Mouse (Mus musculus) layer of hippocampus, adult 9-10 months (tissue): ENCODE measurements at regions not wholly inside any gene's neighbourhood (a gene's known extent, or its start where the extent isn't known, plus 50 kb on each side); places are given as distances from the start of the nearest gene placed in this dataset.
A peak's percentile ranks its signal among the peaks of the same experiment; 100 is the strongest.

Experiments
- DNase-seq: peaks from one replicate; pipeline ENCODE4 v3.0.0; 2022; ENCODE audit warnings: low spot score

DNA sequence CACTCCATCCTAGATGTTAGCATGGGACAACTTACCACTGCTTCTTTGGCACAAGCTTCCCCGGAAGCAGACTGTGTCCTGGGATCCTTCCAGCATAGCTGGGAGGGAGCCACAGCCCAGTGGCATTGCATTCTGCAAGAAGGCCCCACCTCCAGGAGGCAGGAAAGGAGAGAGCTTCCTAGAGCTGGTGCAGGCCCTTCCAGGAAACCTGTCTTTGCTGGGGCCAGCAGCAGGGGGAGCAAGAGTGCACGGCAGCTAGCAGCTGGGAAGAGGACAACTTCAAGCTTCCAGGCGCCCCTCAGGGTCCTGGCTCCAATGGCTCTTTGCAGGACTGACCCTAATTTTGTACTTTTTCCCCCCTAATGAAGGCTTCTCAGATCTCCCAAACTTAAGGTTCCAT lies 115.4 kb upstream of the Sorcs3 start:
- DNase-seq = no peak

DNA sequence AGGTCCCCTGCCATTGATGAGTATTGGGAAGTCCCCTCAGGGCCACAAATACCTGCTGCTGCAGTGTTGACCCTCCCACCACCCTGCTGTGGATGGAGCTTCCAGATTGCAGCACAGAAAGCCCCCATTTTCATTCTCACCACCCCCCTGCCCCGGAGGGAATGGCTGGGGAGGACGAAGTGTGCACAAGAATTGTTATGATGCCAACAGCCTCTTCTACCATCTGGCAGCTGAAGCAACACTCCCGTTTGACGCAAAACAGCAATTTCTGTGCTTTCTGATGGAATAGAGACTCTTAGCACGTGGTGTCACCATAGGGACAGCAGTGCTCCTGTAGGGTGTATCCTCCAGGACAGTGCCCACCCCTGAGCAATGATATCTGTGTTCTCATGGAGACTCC lies 108.5 kb upstream of the Sorcs3 start:
- DNase-seq = peak; percentile 33

DNA sequence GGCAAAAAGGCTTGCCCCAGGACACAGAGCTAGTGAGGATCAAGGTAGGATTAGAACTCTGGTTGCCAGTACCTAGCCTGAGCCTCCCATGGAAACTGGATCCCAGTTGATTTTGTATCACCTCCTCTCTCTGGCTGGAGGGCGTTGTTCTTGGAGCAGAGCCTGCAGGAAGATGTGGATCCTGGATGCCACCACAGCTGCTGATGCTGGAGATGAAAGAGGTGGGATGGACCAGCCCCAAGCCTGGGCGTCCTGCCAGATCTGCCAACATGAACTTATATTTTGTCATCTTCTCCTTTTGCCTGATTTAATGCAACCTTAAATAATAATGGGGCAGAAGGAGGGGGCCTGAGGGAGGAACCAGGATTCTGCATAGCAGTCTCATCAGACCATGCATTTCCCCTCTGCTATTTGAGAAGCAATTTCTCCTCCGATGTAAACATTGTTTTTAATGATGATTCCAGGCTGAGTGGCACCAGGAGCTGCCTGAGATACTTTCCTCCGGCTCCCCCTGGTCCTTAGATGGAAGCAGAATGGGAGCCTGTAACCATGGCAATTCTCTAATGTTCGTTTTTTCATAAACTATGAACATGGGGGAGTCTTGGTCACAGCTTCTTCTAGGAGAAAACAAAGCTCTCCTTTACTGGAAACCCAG lies 107.8 kb upstream of the Sorcs3 start:
- no peak for DNase-seq

DNA sequence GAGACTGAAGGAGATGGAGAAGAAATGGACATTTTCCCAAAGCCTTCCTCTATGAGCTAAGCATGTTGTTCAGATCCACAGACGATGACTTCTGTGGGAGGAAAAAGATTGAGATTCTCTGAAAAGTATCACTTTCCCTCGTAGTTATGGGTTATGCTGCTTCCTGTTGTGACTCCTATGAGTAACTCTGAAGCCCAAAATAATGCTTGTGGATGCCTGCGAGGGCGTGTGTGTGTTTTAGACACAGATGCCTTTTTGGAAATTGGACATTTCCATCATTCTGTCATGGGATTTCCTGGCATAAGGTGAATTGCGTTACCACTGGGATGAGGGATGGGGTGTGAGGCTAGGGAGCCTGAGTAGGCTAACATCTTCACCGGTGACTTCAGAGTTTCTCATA lies 104.8 kb upstream of the Sorcs3 start:
- DNase-seq = no peak

DNA sequence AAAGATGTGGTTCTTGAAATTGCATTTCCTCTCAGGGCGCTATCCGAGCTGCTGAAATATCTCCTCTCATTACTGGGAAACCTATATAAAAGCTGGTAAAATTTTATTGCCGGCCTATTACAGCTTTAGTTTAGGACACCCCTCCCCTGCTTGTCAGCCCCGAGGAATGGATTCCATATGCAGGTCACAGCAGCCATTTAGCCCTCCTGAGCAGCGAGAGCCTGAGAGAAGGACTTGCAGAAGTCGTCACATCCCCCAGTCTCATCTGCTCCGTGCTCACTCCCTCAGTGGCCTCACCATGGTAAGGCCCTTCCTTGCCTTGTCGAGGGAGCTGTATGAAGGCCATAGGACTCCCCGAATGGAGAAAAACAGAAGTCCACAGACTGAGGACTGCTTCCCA lies 90.7 kb upstream of the Sorcs3 start:
- DNase-seq = no peak

DNA sequence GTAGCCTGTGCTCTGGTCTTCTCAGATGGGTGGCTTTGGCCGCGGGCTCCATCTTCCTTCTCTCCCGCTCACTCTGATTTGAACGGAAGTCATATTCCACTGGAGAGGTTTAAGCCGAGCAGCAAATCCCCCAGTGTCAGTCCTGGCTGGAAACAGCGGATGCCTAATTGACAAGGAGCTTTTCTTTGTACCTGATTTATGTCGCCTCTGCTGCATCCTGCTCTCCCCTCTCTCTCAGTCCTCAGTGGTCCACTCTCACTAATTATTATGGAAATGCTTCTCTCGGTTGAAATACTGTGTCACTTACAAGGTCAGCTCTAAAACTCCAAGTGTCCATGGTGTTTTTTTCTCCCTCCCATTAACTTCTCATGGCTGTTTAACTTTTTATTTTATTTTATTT lies 90.1 kb upstream of the Sorcs3 start:
- no peak for DNase-seq

DNA sequence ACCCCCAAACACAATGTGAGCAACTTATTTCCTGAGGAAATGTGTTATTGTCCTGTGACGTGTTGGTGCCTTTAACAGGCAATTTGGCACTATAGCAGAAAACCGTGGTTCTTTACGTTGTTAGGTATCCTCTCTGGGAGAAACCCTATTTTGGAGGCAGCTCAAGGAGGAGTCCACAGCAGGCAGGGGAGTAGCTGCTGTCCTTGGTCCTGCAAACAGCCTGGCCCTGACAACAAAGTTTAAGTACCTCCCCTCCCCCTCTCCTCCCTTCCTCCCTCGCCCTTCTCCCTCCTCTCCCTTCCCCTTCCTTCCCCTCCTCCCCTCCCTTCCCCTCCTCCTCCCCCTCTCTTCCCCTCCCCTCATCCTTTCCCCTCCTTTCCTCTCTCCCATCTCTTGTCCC lies 89.1 kb upstream of the Sorcs3 start:
- DNase-seq = no peak

DNA sequence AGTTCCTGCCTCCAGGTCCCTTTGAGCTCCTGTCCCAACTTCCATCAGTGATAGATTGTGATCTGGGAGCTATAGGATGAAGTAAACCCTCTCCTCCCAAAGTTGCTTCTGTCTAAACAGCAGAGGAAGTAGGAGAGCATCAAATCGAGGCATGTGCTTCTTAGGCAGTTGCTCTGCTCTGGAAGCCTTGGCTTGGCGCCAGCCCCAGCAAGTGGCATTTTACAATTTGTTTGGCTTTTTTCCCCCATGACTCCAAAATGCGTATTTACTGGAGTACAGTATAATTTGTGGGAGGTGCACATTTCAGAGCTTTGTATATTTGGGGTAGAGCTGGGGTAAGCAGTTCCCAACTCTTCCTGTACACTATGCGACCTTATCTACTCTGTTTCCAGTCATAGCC lies 88.2 kb upstream of the Sorcs3 start:
- no peak for DNase-seq

DNA sequence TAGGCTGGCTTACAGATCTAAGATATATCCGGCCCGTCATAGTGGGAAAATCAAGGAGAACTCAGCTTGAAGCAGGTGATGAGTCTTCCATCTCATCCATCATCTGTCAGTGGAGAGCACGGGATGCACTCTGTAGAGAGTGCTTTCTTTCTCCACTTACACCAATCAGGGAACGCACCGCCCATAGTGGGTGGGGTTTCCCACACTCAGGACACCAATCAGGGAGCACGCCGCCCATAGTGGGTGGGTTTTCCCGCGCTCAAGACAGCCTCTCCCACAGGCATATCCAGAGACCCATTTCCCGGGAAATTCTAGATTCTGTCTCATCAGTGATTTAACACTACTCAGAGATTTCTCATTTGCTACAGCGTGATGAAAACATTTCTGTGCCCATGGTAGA lies 83.5 kb upstream of the Sorcs3 start:
- no peak for DNase-seq

DNA sequence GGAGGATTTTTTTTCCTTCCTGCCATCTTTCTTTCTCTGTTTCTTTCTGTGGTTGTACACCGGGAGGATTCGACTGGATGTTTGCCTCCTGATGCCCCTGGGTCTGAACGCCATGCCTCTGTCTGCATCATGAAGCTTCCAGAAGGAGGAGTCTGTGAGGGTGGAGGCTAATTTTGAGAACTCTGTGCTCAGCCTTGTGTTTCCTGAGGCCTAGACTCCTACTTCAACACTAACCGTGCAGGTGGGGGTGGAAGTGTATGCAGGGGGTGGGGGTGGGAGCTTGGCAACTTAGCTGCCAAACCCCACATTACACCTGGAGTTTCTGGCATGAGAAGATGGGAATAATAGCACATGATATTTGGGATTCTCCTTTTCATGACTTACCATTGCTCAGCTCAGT lies 82.0 kb upstream of the Sorcs3 start:
- no peak for DNase-seq

DNA sequence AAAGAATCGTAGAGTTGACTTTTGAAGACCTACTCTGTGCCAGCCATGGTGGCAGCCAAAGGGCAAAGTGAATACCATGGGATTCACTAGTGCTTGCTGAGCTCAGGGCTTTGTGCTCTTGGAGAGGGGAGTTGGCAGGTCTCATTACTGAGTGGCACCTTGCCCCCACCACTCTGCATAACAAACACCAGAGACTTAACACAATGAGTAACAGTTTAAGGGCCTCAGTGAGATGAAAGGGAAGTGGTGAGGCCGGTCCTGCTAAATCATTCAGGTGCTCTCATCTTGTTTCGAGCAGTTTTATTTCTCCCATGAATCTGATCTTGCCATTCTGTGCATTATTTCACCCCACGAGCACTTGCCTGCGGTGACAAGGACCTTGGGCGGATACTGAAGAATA lies 80.1 kb upstream of the Sorcs3 start:
- DNase-seq = no peak

DNA sequence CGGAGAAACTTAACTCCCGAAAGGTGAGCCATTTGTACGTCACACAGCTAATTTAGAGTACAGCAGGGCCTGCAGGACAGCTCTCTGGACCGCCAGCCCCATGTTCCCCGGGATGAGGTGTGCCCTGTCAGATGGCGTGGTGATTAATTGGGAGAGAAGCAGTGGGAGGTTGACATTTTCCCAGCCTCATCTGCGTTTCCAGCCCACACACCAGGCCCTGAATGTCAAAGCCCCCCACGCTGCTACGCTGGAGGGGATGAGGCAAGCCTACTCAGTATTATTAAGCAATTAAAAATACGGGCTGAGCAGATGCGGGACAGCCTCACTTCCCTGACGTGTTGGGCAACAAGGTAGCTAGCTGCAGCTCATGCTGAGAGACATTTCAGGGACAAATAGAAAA lies 77.7 kb upstream of the Sorcs3 start:
- DNase-seq = peak; percentile 27

DNA sequence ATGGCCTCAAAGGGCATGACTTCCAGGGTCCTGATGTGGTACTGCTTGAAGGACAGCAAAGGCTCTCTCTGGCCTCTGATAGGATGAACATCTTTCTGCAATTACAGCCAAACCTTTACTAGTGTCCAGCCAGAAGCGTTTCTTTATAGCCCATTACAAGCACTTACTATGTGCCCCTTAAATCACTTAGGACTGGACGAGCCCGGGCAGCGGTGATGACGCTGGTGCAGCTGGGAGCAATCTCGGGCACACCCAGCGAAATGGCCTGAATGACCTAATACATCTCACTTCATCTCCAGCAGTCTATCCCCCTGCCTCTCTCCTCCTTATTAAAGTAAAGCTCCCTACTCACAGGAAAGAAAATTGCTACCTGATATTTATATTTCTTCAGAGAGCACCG lies 69.6 kb upstream of the Sorcs3 start:
- no peak for DNase-seq

DNA sequence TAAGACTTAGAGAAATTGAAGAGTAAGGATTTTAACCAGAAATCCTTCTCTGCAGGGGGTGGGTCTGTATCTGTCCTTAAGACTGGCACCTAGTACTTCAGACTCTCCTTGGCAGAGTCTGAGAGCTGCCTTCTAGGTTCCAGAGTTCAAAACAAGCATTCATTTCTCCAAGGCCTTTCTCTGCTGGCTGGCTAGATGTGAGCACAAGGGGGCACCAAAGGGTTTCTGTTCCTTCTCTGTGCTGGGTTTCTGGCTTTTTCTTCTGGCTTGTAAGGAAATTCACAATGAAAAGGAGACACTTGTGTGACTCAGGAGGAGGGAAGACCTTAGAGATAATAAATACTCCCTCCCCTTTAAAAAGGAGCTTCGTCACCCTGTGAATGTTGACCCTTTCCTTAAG lies 61.7 kb upstream of the Sorcs3 start:
- peak; percentile 48 for DNase-seq
